Mouse (Mus musculus): Measurements from ENCODE around the gene Olfr52. TPM values are rescaled to one million over a fixed set of nuclear protein-coding genes. Genes with fewer than 3 reads are reported as not detected.

Olfr52 gene
- not detected for polyA plus RNA-seq (2012; fragmentation: generic; extraction: Trizol)

GRCm38 (mm10) chr2:86185583-86185982 is at the start of gene Olfr52:
TSS of gene Olfr52 (minus strand) at chr2:86185683.

GRCm38 (mm10) chr2:86231301-86231700 is 45.8 kb upstream of the Olfr52 start, which contains the start of gene Olfr1047:
TSS of gene Olfr1047 (minus strand) at chr2:86231401.

GRCm38 (mm10) chr2:86219214-86219613 is 33.7 kb upstream of the Olfr52 start, which contains the start of gene Olfr1046:
TSS of gene Olfr1046 (minus strand) at chr2:86219314.

GRCm38 (mm10) chr2:86202909-86203308 is 17.4 kb upstream of the Olfr52 start, which contains the start of gene Olfr1045:
TSS of gene Olfr1045 (minus strand) at chr2:86203009.

GRCm38 (mm10) chr2:86177720-86178119 is 7.8 kb downstream of the Olfr52 start, which contains the start of gene Olfr1044:
TSS of gene Olfr1044 (minus strand) at chr2:86177820.

GRCm38 (mm10) chr2:86167422-86167821 is 18.1 kb downstream of the Olfr52 start, which contains the start of gene Olfr1043:
TSS of gene Olfr1043 (minus strand) at chr2:86167522.

GRCm38 (mm10) chr2:86161738-86162137 is 23.7 kb downstream of the Olfr52 start, which contains the start of gene Olfr1042:
TSS of gene Olfr1042 (minus strand) at chr2:86161838.

GRCm38 (mm10) chr2:86146632-86147031 is 38.9 kb downstream of the Olfr52 start, which contains the start of gene Olfr1040:
TSS of gene Olfr1040 (minus strand) at chr2:86146732.

GRCm38 (mm10) chr2:86135828-86136227 is 49.7 kb downstream of the Olfr52 start, which contains the start of gene Olfr1039:
TSS of gene Olfr1039 (minus strand) at chr2:86135928.

Other genes with a start within 250 kb of the Olfr52 start
- not detected for gene Olfr1028, start 235.2 kb downstream of the Olfr52 start, polyA plus RNA-seq (2012; fragmentation: generic; extraction: Trizol)
- gene Olfr1029, start 211.8 kb downstream of the Olfr52 start, polyA plus RNA-seq (2012; fragmentation: generic; extraction: Trizol): not detected
- not detected for gene Olfr1030, start 206.4 kb downstream of the Olfr52 start, polyA plus RNA-seq (2012; fragmentation: generic; extraction: Trizol)
- gene Olfr1031, start 195.4 kb downstream of the Olfr52 start, polyA plus RNA-seq (2012; fragmentation: generic; extraction: Trizol): not detected
- gene Olfr1032, start 180.1 kb downstream of the Olfr52 start, polyA plus RNA-seq (2012; fragmentation: generic; extraction: Trizol): not detected
- not detected for gene Olfr1033, start 165.1 kb downstream of the Olfr52 start, polyA plus RNA-seq (2012; fragmentation: generic; extraction: Trizol)
- not detected for gene Olfr1034, start 139.8 kb downstream of the Olfr52 start, polyA plus RNA-seq (2012; fragmentation: generic; extraction: Trizol)
- not detected for gene Olfr1036, start 111.7 kb downstream of the Olfr52 start, polyA plus RNA-seq (2012; fragmentation: generic; extraction: Trizol)
- gene Olfr1037, start 98.3 kb downstream of the Olfr52 start, polyA plus RNA-seq (2012; fragmentation: generic; extraction: Trizol): not detected
- gene Olfr1039, start 49.8 kb downstream of the Olfr52 start, polyA plus RNA-seq (2012; fragmentation: generic; extraction: Trizol): not detected
- not detected for gene Olfr1040, start 39.0 kb downstream of the Olfr52 start, polyA plus RNA-seq (2012; fragmentation: generic; extraction: Trizol)
- not detected for gene Olfr1042, start 23.8 kb downstream of the Olfr52 start, polyA plus RNA-seq (2012; fragmentation: generic; extraction: Trizol)
- gene Olfr1043, start 18.2 kb downstream of the Olfr52 start, polyA plus RNA-seq (2012; fragmentation: generic; extraction: Trizol): not detected
- not detected for gene Olfr1044, start 7.9 kb downstream of the Olfr52 start, polyA plus RNA-seq (2012; fragmentation: generic; extraction: Trizol)
- gene Olfr1045, start 17.3 kb upstream of the Olfr52 start, polyA plus RNA-seq (2012; fragmentation: generic; extraction: Trizol): not detected
- gene Olfr1046, start 33.6 kb upstream of the Olfr52 start, polyA plus RNA-seq (2012; fragmentation: generic; extraction: Trizol): not detected
- gene Olfr1047, start 45.7 kb upstream of the Olfr52 start, polyA plus RNA-seq (2012; fragmentation: generic; extraction: Trizol): not detected
- not detected for gene Olfr1048, start 54.6 kb upstream of the Olfr52 start, polyA plus RNA-seq (2012; fragmentation: generic; extraction: Trizol)
- not detected for gene Olfr1049, start 72.6 kb upstream of the Olfr52 start, polyA plus RNA-seq (2012; fragmentation: generic; extraction: Trizol)
- gene Olfr1051, start 93.4 kb upstream of the Olfr52 start, polyA plus RNA-seq (2012; fragmentation: generic; extraction: Trizol): not detected
- not detected for gene Olfr1052, start 106.8 kb upstream of the Olfr52 start, polyA plus RNA-seq (2012; fragmentation: generic; extraction: Trizol)
- gene Olfr1053, start 129.6 kb upstream of the Olfr52 start, polyA plus RNA-seq (2012; fragmentation: generic; extraction: Trizol): not detected
- not detected for gene Olfr1054, start 149.8 kb upstream of the Olfr52 start, polyA plus RNA-seq (2012; fragmentation: generic; extraction: Trizol)
- not detected for gene Olfr1055, start 164.6 kb upstream of the Olfr52 start, polyA plus RNA-seq (2012; fragmentation: generic; extraction: Trizol)
- not detected for gene Olfr1056, start 176.8 kb upstream of the Olfr52 start, polyA plus RNA-seq (2012; fragmentation: generic; extraction: Trizol)
- gene Olfr1057, start 192.7 kb upstream of the Olfr52 start, polyA plus RNA-seq (2012; fragmentation: generic; extraction: Trizol): not detected
- gene Olfr1058, start 202.9 kb upstream of the Olfr52 start, polyA plus RNA-seq (2012; fragmentation: generic; extraction: Trizol): not detected
- not detected for gene Olfr1061, start 228.4 kb upstream of the Olfr52 start, polyA plus RNA-seq (2012; fragmentation: generic; extraction: Trizol)
- gene Olfr1062, start 241.1 kb upstream of the Olfr52 start, polyA plus RNA-seq (2012; fragmentation: generic; extraction: Trizol): not detected